Mouse (Mus musculus) small intestine, adult 2 months (tissue): Measurements from ENCODE around the gene Klb.

Experiments
- CTCF ChIP-seq: fragments of 200-500 bp; IDR thresholded peaks from 2 replicates; pipeline ENCODE4 v1.5.1; 2012; ENCODE audit warnings: low read depth, mild to moderate bottlenecking, control low read depth, inconsistent platforms, low read length, moderate library complexity, mixed read lengths; ENCODE audit not compliant: insufficient replicate concordance, insufficient read length; ENCODE audit errors: extremely low read depth
- POLR2A ChIP-seq: fragments of 200-500 bp; IDR thresholded peaks from 2 replicates; pipeline ENCODE4 v1.6.1; 2012; ENCODE audit warnings: low read depth, mild to moderate bottlenecking, control low read depth, inconsistent platforms, low read length, moderate library complexity

DNA sequence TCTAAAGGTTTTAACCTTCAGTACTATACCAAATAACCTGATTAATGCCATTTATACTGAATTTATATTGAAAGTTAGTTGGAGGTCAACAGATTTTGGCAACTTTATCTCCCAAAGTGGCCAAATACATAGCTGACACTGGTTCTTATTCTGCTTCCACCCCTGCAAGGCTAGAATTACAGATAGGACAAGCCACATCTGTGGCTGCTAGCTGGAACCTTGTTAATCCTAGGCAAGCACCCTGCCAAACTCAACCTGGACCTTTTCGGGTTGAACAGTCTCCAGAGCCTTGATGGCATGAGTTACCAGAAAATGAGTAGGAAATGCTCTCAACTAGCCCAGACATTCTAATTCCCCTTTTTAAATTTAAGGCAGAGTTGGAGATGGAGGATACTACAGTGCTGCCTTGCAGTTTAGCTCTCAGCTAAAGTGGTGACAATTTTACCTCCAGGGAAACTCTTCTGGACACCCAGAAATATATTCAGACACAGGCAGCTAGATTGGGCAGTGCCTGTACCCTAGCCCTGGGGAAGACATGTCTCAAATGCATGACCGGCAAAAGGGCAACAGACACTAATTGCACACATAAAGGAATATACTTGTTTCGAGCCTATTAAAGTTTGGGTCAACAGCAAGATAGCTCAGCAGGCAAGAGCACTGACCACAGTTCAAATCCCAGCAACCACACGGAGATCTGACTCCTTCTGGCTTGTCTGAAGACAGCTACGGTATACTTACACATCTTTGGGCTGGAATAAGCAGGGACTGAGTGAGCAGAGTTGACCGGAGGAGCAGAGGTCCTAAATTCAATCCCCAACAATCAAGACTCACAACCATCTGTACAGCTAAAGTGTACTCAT, 39.1 kb downstream of the Klb start:
- TF ChIP-seq CTCF = no peak
- no peak for TF ChIP-seq POLR2A
